Mouse (Mus musculus): ENCODE results near the gene Lck.

The Lck gene

GRCm38 (mm10) chr4:129586943-129587342, 13.5 kb upstream of the Lck start:
- no peak for DNase-seq (ENCODE audit: extremely low read depth, insufficient read length, low spot score)

- DNase-seq (ENCODE audit: extremely low read depth, insufficient read length, low spot score) = no peak
Measured at GRCm38 (mm10) chr4:129585773-129586172, 12.3 kb upstream of the Lck start.

GRCm38 (mm10) chr4:129584884-129585608, 11.6 kb upstream of the Lck start:
- peak; percentile 17 for DNase-seq (ENCODE audit: extremely low read depth, insufficient read length, low spot score)

- DNase-seq (ENCODE audit: extremely low read depth, insufficient read length, low spot score) = no peak
Measured at GRCm38 (mm10) chr4:129584370-129584769, 10.9 kb upstream of the Lck start.

- DNase-seq (ENCODE audit: extremely low read depth, insufficient read length, low spot score) = no peak
Measured at GRCm38 (mm10) chr4:129582251-129582650, 8.8 kb upstream of the Lck start.

- no peak for DNase-seq (ENCODE audit: extremely low read depth, insufficient read length, low spot score)
Measured at GRCm38 (mm10) chr4:129580347-129580746, 6.9 kb upstream of the Lck start.

GRCm38 (mm10) chr4:129578466-129578865, 5.0 kb upstream of the Lck start, which contains the start of gene Fam167b:
TSS of gene Fam167b (minus strand) at chr4:129578549.
- no peak for DNase-seq (ENCODE audit: extremely low read depth, insufficient read length, low spot score)

GRCm38 (mm10) chr4:129577688-129578087, 4.2 kb upstream of the Lck start:
- no peak for DNase-seq (ENCODE audit: extremely low read depth, insufficient read length, low spot score)

- DNase-seq (ENCODE audit: extremely low read depth, insufficient read length, low spot score) = peak; percentile 21
Measured at GRCm38 (mm10) chr4:129576863-129577491, 3.5 kb upstream of the Lck start.

GRCm38 (mm10) chr4:129575171-129575844, 1.9 kb upstream of the Lck start:
- no peak for DNase-seq (ENCODE audit: extremely low read depth, insufficient read length, low spot score)

GRCm38 (mm10) chr4:129573093-129573370, 409 bp downstream of the Lck start:
- no peak for DNase-seq (ENCODE audit: extremely low read depth, insufficient read length, low spot score)

GRCm38 (mm10) chr4:129572236-129573092, 977 bp downstream of the Lck start:
- DNase-seq (ENCODE audit: extremely low read depth, insufficient read length, low spot score) = no peak

GRCm38 (mm10) chr4:129571551-129572084, 1.8 kb downstream of the Lck start:
- no peak for DNase-seq (ENCODE audit: extremely low read depth, insufficient read length, low spot score)

- DNase-seq (ENCODE audit: extremely low read depth, insufficient read length, low spot score) = no peak
Measured at GRCm38 (mm10) chr4:129570028-129570427, 3.4 kb downstream of the Lck start.

GRCm38 (mm10) chr4:129568366-129568765, 5.1 kb downstream of the Lck start:
- DNase-seq (ENCODE audit: extremely low read depth, insufficient read length, low spot score) = no peak

GRCm38 (mm10) chr4:129565139-129565538, 8.3 kb downstream of the Lck start:
- DNase-seq (ENCODE audit: extremely low read depth, insufficient read length, low spot score) = no peak

GRCm38 (mm10) chr4:129563718-129564117, 9.7 kb downstream of the Lck start:
- no peak for DNase-seq (ENCODE audit: extremely low read depth, insufficient read length, low spot score)

- no peak for DNase-seq (ENCODE audit: extremely low read depth, insufficient read length, low spot score)
Measured at GRCm38 (mm10) chr4:129561184-129561583, 12.3 kb downstream of the Lck start.

GRCm38 (mm10) chr4:129558321-129558955, 15.0 kb downstream of the Lck start:
- no peak for DNase-seq (ENCODE audit: extremely low read depth, insufficient read length, low spot score)

GRCm38 (mm10) chr4:129557256-129557808, 16.1 kb downstream of the Lck start:
- no peak for DNase-seq (ENCODE audit: extremely low read depth, insufficient read length, low spot score)
